Comparison of ENCODE assay signal across 8 mouse cellular contexts in genomic region chr17:70755039-70755668, GRCm38 (mm10).
A peak's percentile ranks its signal among the peaks of the same experiment; 100 is the strongest.
DNase-seq lines count a peak whose midpoint lies in the region; ATAC-seq and TF ChIP-seq lines count a peak whose summit lies in the region.

No protein-coding gene starts in this region.

- H3K27ac ChIP-seq in ES-Bruce4 (ENCODE audit: insufficient read depth, low read length) = peak overlapping the region; percentile 96
- H3K27ac ChIP-seq in forebrain, embryonic 16.5 days (ENCODE audit: low read length) = no peak overlapping the region
- H3K27ac ChIP-seq in layer of hippocampus, adult 2 months = peak overlapping the region; percentile 52; the same call in 1 of the 2 replicates
- H3K27ac ChIP-seq in lung, embryonic 14.5 days (ENCODE audit: low read depth) = peak overlapping the region; percentile 92

- peak overlapping the region; percentile 35 for H3K4me3 ChIP-seq in ES-Bruce4 (ENCODE audit: low read depth, low read length)
- peak overlapping the region; percentile 29 for H3K4me3 ChIP-seq in forebrain, embryonic 16.5 days (replicated peaks; ENCODE audit: low read length)
- H3K4me3 ChIP-seq in layer of hippocampus, adult 2 months = peak overlapping the region; percentile 52
- H3K4me3 ChIP-seq in lung, embryonic 14.5 days (ENCODE audit: low read depth, low read length) = peak overlapping the region; percentile 41

- peak; percentile 60 for ATAC-seq in forebrain, embryonic 16.5 days
- peak; percentile 75 for ATAC-seq in lung, embryonic 14.5 days (ENCODE audit: insufficient read depth)
- ATAC-seq in neutrophil, adult 5-6 weeks (ENCODE audit: extremely low read depth, insufficient number of reproducible peaks, low FRiP score, poor library complexity, severe bottlenecking) = peak; percentile 74

- 0% methylated on average over 22 of the region's 22 CpGs for WGBS in forebrain, embryonic 16.5 days
- under 1% methylated on average over 22 of the region's 22 CpGs for whole genome bisulfite sequencing in lung, embryonic 14.5 days

- peak; percentile 87 for TF ChIP-seq CTCF in ES-Bruce4 (IDR thresholded peaks at IDR 0.05; ENCODE audit: low read depth, low read length)
- peak; percentile 96 for TF ChIP-seq CTCF in layer of hippocampus, adult 2 months (conservative IDR thresholded peaks at IDR 0.05)
- peak; percentile 99 for TF ChIP-seq CTCF in lung, embryonic 14.5 days (IDR thresholded peaks at IDR 0.05; ENCODE audit: low read depth)

- H3K36me3 ChIP-seq in ES-Bruce4 (ENCODE audit: control insufficient read depth, insufficient read depth, low read length, poor library complexity, severe bottlenecking) = no peaks in the 10 kb centered on the region
- no peaks in the 10 kb centered on the region for H3K36me3 ChIP-seq in forebrain, embryonic 16.5 days (ENCODE audit: control insufficient read depth, insufficient read depth)
- H3K36me3 ChIP-seq in lung, embryonic 14.5 days (ENCODE audit: insufficient read depth) = no peaks in the 10 kb centered on the region

- H3K27me3 ChIP-seq in ES-Bruce4 (ENCODE audit: control insufficient read depth, insufficient read depth, low read length, poor library complexity, severe bottlenecking) = no peaks in the 10 kb centered on the region
- peaks cover 4% of the 10 kb centered on the region; the same call in 1 of the 2 replicates for H3K27me3 ChIP-seq in forebrain, embryonic 16.5 days (replicated peaks; ENCODE audit: control insufficient read depth, insufficient read depth, low read length)
- no peaks in the 10 kb centered on the region for H3K27me3 ChIP-seq in lung, embryonic 14.5 days (ENCODE audit: insufficient read depth, low read length)

- peak; percentile 44 for DNase-seq in cerebellum, adult 11-12 months
- peak; percentile 96 for DNase-seq in heart, postnatal 4 days
- peak; percentile 76 to 88 for DNase-seq in layer of hippocampus, adult 2 months (ENCODE audit: low spot score in 2 of 2)
- DNase-seq in lung, embryonic 14.5 days = peak; percentile 98
- peak; percentile 84 for DNase-seq in testis, postnatal 14 days (ENCODE audit: low spot score)

- no peaks in the 10 kb centered on the region for H3K9me3 ChIP-seq in ES-Bruce4 (replicated peaks; ENCODE audit: control insufficient read depth, insufficient read depth, low read length, poor library complexity, severe bottlenecking)
- no peaks in the 10 kb centered on the region for H3K9me3 ChIP-seq in forebrain, embryonic 16.5 days (ENCODE audit: control insufficient read depth, low read length)
- no peaks in the 10 kb centered on the region for H3K9me3 ChIP-seq in lung, embryonic 14.5 days (ENCODE audit: low read depth, low read length)

- TF ChIP-seq EP300 in ES-Bruce4 (IDR thresholded peaks at IDR 0.05; ENCODE audit: insufficient read depth, low read depth, low read length) = peak; percentile 91

- H3K9ac ChIP-seq in ES-Bruce4 (ENCODE audit: low read depth, poor library complexity, severe bottlenecking) = peak overlapping the region; percentile 36
- peak overlapping the region; percentile 20; the same call in 1 of the 2 replicates for H3K9ac ChIP-seq in forebrain, embryonic 16.5 days (replicated peaks; ENCODE audit: low read depth, low read length)
- H3K9ac ChIP-seq in lung, embryonic 14.5 days = peak overlapping the region; percentile 48

- no peak for TF ChIP-seq POLR2A in ES-Bruce4 (IDR thresholded peaks at IDR 0.05; ENCODE audit: insufficient read depth, low read length)

- H3K4me2 ChIP-seq in forebrain, embryonic 16.5 days (ENCODE audit: low read length) = peak overlapping the region; percentile 49
- peak overlapping the region; percentile 88 for H3K4me2 ChIP-seq in lung, embryonic 14.5 days

- H3K4me1 ChIP-seq in ES-Bruce4 (ENCODE audit: control insufficient read depth, insufficient read depth, low read length) = peaks cover 11% of the 10 kb centered on the region
- H3K4me1 ChIP-seq in forebrain, embryonic 16.5 days (replicated peaks; ENCODE audit: control insufficient read depth, insufficient read depth, low read length) = peaks cover 16% of the 10 kb centered on the region
- H3K4me1 ChIP-seq in lung, embryonic 14.5 days (ENCODE audit: insufficient read depth) = 0 out of 2 replicates have a peak, but pooled peaks cover 11% of the 10 kb centered on the region

Comparison
In these comparisons a context has a peak if more than half of its experiments do, and no peak if none do; other contexts are left out.
1. DNase-seq: peak in every context shown above with its lines; median percentile 98 in lung, embryonic 14.5 days; 96 in heart, postnatal 4 days; 84 in testis, postnatal 14 days; 82 in layer of hippocampus, adult 2 months; 44 in cerebellum, adult 11-12 months.